Mouse (Mus musculus): ENCODE results near the gene Scnn1g. TPM values are rescaled to one million over a fixed set of nuclear protein-coding genes. Genes with fewer than 3 reads are reported as not detected.

Scnn1g gene
- 0.24 and 0.47 TPM in 2 replicates for polyA plus RNA-seq (2016; fragmentation: Nextera tagmentation; extraction: Ambion mirVana)

DNA sequence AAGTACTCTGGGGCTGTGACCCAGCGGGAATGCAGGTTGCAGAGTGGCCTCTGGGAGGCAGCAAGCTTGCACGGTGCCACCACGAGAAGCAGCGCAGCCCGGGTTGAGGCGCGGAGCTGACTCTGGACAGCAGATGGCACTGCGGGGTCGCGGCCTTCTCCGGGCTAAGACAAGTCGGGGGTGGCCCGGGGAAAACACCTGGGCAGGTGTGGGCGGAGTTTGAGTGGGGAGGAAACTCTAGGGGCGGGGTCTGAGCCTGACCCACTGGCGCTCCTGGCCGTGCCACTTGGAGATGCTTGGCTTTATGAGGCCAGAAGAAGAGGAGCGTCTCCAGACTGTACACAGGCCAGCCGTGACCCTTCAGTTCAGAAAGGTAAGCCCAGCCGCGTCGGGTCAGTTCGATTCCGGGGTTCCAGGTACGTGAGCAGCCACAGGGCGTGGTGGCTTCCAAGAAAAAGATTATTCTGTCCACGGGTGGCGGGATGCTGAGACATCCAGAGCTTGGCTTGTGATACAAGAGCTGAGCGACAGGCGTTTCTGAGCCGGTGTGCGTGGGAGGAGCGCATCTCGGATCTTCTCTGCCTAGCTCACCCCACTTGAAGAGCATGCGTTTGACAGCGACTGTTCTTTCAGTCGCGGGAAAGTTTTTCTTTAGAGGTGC lies at the start of gene Scnn1g:
Gene Scnn1g, plus strand, starts transcription at position 309 of the 661 bp plus-strand sequence.
- H3K36me3 ChIP-seq: no peaks in the 10 kb centered on the region
- H3K9me3 ChIP-seq: no peaks in the 10 kb centered on the region
- no peak within 1 kb of the TSS for H3K27ac ChIP-seq
- peaks cover 30% of the 10 kb centered on the region for H3K27me3 ChIP-seq
- H3K4me2 ChIP-seq (replicated peaks): peak within 1 kb of the TSS; percentile 50
- ATAC-seq (ENCODE audit: insufficient number of reproducible peaks, insufficient read depth, low FRiP score, low TSS enrichment): peak; percentile 81
- H3K4me3 ChIP-seq: peak within 1 kb of the TSS; percentile 31
- WGBS: under 1% methylated on average over 38 of the region's 38 CpGs
- peaks cover 7% of the 10 kb centered on the region; the same call in 1 of the 2 replicates for H3K4me1 ChIP-seq
- no peak within 1 kb of the TSS for H3K9ac ChIP-seq

DNA sequence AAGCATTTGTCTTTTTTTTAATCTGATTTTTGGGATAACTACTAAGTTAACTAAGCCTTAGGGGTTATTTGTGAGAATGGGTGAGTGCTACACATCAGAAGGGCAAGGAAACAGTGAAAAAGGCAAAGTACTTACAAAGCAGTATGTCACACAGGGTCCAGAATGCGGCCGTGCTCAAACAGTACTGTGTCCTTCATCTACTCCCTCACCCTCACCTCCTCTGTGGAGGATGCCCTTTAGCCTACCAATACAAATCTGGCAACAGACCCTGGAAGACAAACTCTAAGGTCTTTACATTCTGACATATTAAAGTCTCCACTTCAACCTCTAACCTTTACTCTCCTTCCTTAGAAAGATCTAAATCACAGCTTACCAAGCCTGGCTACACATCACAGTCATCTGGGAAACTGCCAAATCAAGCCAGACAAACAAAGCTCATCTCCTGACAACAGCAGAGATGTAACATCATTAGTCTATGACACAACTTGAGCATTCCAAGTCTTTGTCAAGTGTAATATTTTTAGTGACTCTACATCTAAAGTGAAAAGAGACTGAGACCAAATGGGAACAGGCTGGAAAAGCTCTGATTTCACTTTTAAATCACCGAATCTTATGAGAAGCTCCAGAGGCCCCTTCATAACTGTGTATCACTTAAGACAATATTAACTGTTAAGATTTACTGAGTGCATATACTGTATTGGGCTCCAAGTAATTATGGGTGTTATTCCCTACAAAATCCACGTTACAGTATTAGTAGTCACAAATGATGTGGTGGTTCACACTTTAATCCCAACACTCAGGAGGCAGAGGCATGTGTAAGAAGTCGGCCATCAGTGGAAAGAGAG lies 48.9 kb upstream of the Scnn1g start:
- Histone ChIP-seq H3K4me2 (replicated peaks) (no peak overlapping the region), H3K27ac (no peak overlapping the region), H3K9ac (no peak overlapping the region), H3K36me3 (no peaks in the 10 kb centered on the region), H3K9me3 (no peaks in the 10 kb centered on the region), H3K4me3 (no peak overlapping the region), H3K4me1 (no peaks in the 10 kb centered on the region), H3K27me3 (no peaks in the 10 kb centered on the region)
- no peak for ATAC-seq (ENCODE audit: insufficient number of reproducible peaks, insufficient read depth, low FRiP score, low TSS enrichment)
- 88% methylated on average over 5 of the region's 5 CpGs for WGBS

DNA sequence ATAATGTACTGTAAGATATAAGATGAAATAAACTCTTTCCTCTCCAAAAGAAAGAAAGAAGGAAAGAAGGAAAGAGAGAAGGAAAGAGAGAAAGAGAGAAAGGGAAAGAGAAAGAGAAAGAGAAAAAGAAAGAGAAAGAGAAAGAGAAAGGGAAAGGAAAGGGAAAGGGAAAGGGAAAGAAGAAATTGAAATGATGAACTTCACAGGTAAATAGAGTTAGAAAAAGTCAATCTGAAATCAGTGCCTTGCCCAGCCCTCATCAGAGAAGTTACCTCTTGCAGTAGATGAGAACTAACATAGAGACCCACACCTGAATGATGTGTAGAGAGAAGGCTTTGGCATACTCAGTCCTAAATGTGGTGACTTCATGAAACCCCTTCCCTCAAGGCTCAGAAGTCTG lies 44.9 kb upstream of the Scnn1g start:
- H3K9ac ChIP-seq: no peak overlapping the region
- H3K27ac ChIP-seq: no peak overlapping the region
- H3K4me1 ChIP-seq: no peaks in the 10 kb centered on the region
- no peaks in the 10 kb centered on the region for H3K36me3 ChIP-seq
- ATAC-seq (ENCODE audit: insufficient number of reproducible peaks, insufficient read depth, low FRiP score, low TSS enrichment): no peak
- H3K27me3 ChIP-seq: no peaks in the 10 kb centered on the region
- H3K9me3 ChIP-seq: no peaks in the 10 kb centered on the region
- H3K4me2 ChIP-seq (replicated peaks): no peak overlapping the region
- H3K4me3 ChIP-seq: no peak overlapping the region

DNA sequence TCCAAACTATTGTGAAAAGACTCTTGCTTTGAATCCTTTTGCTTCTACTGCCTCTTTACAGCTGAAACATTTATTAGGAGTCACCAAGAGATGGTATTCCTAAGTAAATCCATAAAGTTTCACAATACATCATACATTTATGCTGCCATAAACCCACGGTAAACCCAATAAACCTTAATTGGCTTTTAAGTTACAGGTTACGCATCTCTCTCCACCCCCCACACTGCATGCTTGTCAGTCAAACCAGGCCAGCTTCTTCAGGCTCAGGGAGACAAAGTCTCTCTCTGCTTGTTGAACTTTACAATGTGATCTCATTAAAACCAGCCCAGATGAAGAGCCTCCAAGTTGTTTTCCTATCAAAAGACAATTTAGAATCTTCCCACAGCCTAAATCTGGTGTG lies 42.5 kb upstream of the Scnn1g start:
- ATAC-seq (ENCODE audit: insufficient number of reproducible peaks, insufficient read depth, low FRiP score, low TSS enrichment): no peak
- no peak overlapping the region for H3K9ac ChIP-seq
- H3K27ac ChIP-seq: no peak overlapping the region
- H3K4me2 ChIP-seq (replicated peaks): no peak overlapping the region
- H3K9me3 ChIP-seq: no peaks in the 10 kb centered on the region
- no peak overlapping the region for H3K4me3 ChIP-seq
- H3K36me3 ChIP-seq: no peaks in the 10 kb centered on the region
- no peaks in the 10 kb centered on the region for H3K4me1 ChIP-seq
- 65% methylated on average over 2 of the region's 2 CpGs for WGBS
- H3K27me3 ChIP-seq: no peaks in the 10 kb centered on the region

DNA sequence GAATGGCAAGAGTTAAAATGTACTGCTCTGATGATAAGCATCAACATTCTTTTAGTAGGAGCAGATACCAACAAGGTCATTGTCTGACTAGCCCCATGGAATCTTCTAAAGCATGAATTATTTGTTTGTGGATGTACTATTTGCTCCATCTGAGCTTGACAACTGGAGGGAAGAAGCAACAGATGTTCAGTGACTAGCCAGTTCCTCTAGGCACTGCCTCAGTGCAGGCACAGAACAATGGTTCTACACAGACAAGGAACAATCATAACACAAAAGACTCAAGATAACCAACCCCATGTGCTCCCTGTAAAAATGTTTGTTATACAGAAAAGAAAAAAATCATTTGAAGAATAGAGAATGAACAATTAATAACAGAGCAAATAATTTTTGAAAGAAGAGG lies 37.1 kb upstream of the Scnn1g start:
- Histone ChIP-seq H3K27ac (no peak overlapping the region), H3K4me2 (replicated peaks) (no peak overlapping the region), H3K36me3 (no peaks in the 10 kb centered on the region; the same call in 1 of the 2 replicates), H3K9ac (no peak overlapping the region), H3K9me3 (no peaks in the 10 kb centered on the region), H3K27me3 (no peaks in the 10 kb centered on the region), H3K4me1 (peaks cover 7% of the 10 kb centered on the region), H3K4me3 (no peak overlapping the region)
- no peak for ATAC-seq (ENCODE audit: insufficient number of reproducible peaks, insufficient read depth, low FRiP score, low TSS enrichment)

DNA sequence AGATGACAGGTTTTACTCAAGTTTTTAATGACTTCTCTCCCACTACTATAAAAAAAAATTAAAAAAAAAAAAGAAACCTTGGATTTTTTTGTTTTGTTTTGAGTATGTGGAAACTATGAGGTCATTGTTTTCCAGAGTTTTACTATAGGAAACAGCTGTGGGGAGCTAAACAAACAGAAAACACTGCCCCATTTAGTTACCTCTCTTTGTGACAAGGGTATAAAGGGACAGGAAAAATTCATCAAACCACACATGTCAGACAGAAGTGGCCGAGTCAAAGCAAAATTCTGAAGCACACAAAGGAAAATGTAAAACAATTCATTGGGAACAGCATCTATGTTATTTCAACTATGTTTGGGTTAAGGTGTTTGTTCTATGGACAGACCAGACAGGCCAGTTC lies 36.7 kb upstream of the Scnn1g start:
- no peak for ATAC-seq (ENCODE audit: insufficient number of reproducible peaks, insufficient read depth, low FRiP score, low TSS enrichment)
- H3K27ac ChIP-seq: no peak overlapping the region
- WGBS: 36% methylated on average over 1 of the region's 1 CpGs

DNA sequence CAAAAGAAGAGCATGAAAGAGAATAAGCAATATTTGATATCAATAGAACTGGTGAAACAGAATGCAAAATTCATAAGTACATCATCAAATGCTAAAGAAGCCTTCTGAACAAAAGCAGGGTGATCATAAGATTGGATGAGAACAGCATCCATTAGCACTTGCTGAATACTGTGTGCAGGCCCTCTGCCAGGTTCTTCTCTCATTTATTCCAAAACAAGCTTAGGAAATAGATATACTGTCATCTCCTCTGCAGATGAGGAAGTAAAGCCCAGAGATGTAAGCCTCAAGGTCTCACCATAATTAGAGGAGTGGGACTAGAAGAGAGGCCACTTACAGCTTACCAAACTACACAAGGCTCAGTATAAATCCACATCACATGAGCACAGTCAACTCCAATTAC lies 35.1 kb upstream of the Scnn1g start:
- Histone ChIP-seq H3K4me3 (no peak overlapping the region), H3K27me3 (no peaks in the 10 kb centered on the region), H3K9ac (no peak overlapping the region), H3K36me3 (no peaks in the 10 kb centered on the region; the same call in 1 of the 2 replicates), H3K4me2 (replicated peaks) (no peak overlapping the region), H3K4me1 (peaks cover 13% of the 10 kb centered on the region), H3K27ac (no peak overlapping the region), H3K9me3 (no peaks in the 10 kb centered on the region)
- no peak for ATAC-seq (ENCODE audit: insufficient number of reproducible peaks, insufficient read depth, low FRiP score, low TSS enrichment)

More for the DNA sequence above, 36.7 kb upstream of the Scnn1g start:
- H3K9me3 ChIP-seq: no peaks in the 10 kb centered on the region
- H3K4me1 ChIP-seq: peaks cover 7% of the 10 kb centered on the region
- no peaks in the 10 kb centered on the region; the same call in 1 of the 2 replicates for H3K36me3 ChIP-seq
- no peak overlapping the region for H3K4me3 ChIP-seq
- H3K27me3 ChIP-seq: no peaks in the 10 kb centered on the region
- no peak overlapping the region for H3K9ac ChIP-seq
- no peak overlapping the region for H3K4me2 ChIP-seq (replicated peaks)

DNA sequence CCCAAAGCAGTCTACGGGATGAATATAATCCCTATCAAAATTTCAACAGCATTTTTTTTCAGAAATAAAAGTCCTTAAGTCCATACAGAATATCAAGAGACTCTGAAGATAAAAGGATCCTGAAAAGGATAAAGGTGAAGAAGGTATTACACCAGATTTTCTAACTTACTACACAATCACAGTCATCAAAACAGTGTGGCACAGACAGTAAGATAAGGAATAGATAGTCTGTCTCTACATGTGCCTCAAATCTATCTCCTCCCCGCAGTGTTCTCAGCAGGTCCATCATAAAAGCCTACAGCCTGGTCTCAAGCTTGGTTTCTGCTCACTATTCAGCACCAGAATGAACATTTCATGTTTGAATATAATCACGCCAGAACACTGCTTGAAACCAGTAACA lies 33.8 kb upstream of the Scnn1g start:
- Histone ChIP-seq H3K27me3 (no peaks in the 10 kb centered on the region), H3K4me3 (no peak overlapping the region), H3K4me1 (peaks cover 21% of the 10 kb centered on the region), H3K9me3 (no peaks in the 10 kb centered on the region), H3K36me3 (no peaks in the 10 kb centered on the region; the same call in 1 of the 2 replicates), H3K9ac (no peak overlapping the region), H3K27ac (no peak overlapping the region), H3K4me2 (replicated peaks) (no peak overlapping the region)
- WGBS: 93% methylated on average over 3 of the region's 3 CpGs
- no peak for ATAC-seq (ENCODE audit: insufficient number of reproducible peaks, insufficient read depth, low FRiP score, low TSS enrichment)

DNA sequence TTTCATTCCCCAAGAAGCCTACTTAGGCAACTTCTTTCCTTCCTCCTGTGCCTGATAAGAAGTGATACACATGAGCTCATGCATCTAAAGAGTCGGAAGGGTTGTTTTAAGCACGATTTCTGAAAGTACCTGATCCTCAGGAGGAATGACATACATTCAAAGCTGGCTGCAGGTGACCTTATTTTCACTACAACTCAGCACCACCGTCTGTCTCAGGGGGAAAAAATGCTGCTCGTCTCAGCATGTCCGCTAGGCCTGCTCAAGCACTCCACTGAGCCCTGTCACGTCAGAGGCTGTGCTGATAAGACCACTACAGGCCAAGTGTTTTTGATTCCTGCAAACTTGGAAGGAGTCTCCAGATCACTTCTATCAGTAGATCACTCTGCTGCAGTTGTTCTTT lies 32.3 kb upstream of the Scnn1g start:
- 60% methylated on average over 6 of the region's 6 CpGs for WGBS
- Histone ChIP-seq H3K27ac (no peak overlapping the region), H3K27me3 (no peaks in the 10 kb centered on the region), H3K9ac (no peak overlapping the region), H3K4me1 (peaks cover 27% of the 10 kb centered on the region), H3K9me3 (no peaks in the 10 kb centered on the region), H3K4me3 (no peak overlapping the region), H3K36me3 (no peaks in the 10 kb centered on the region; the same call in 1 of the 2 replicates), H3K4me2 (replicated peaks) (no peak overlapping the region)
- no peak for ATAC-seq (ENCODE audit: insufficient number of reproducible peaks, insufficient read depth, low FRiP score, low TSS enrichment)

DNA sequence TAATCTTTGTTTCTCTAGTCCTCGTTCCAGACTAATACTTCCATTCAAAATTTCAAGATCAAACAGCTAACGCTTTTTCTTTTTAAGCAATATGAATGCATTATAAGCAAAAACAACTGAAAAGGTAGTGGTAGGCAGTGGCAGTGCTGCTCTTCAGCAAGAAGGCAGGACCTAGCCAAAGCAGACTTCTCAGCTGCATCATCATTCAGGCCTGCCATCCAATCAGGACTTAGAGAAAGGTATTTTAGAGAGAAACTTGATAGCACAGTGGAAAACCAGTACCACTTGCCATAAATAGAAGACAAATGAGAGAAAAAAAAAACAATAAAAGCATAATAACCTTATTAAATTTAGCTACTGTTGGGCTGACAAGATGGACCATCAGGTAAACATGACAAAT lies 29.2 kb upstream of the Scnn1g start:
- Histone ChIP-seq H3K27ac (no peak overlapping the region), H3K9me3 (no peaks in the 10 kb centered on the region), H3K4me1 (peaks cover 20% of the 10 kb centered on the region), H3K27me3 (no peaks in the 10 kb centered on the region), H3K4me2 (replicated peaks) (peak overlapping the region; percentile 96; the same call in 1 of the 2 replicates), H3K36me3 (no peaks in the 10 kb centered on the region; the same call in 1 of the 2 replicates), H3K9ac (no peak overlapping the region), H3K4me3 (no peak overlapping the region)
- WGBS: 89% methylated on average over 2 of the region's 2 CpGs
- ATAC-seq (ENCODE audit: insufficient number of reproducible peaks, insufficient read depth, low FRiP score, low TSS enrichment): no peak

DNA sequence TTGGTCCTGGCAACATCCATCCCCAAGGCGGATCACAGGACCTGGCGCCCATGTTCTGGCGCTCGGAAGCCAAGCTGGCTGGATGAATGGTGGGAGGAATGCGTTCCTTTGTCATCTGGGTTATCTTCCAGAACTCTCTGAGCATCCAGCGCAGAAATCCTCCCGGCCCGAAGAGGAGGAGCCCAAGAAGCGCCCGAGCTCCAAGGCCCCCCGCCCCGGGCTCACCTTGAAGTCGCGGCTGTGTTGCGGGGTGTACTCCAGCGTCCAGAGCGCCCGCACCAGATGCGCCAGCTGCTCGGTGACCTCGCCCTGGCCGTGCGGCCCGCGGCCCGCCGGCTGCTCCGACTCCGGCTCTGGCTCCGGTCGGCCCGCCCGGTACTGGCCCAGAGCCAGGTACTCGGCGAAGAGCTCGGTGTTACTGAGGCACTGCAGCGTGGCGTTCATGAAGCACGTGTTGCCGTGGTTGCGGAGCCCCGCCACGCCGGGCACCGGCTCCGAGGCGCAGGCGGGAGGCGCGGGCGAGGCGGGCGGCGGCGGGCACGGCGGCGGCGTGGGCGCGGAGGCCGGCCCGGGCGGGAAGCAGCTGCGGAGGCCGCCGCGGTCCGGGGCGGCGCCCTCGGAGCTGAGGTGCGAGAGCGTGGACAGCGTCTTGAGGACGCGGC lies 27.7 kb upstream of the Scnn1g start:
- Histone ChIP-seq H3K27ac (peak overlapping the region; percentile 86), H3K9me3 (no peaks in the 10 kb centered on the region), H3K4me2 (replicated peaks) (peak overlapping the region; percentile 96), H3K9ac (peak overlapping the region; percentile 80), H3K27me3 (no peaks in the 10 kb centered on the region), H3K4me1 (peaks cover 20% of the 10 kb centered on the region), H3K4me3 (peak overlapping the region; percentile 78), H3K36me3 (no peaks in the 10 kb centered on the region; the same call in 1 of the 2 replicates)
- WGBS: under 1% methylated on average over 72 of the region's 77 CpGs
- peak; percentile 12 for ATAC-seq (ENCODE audit: insufficient number of reproducible peaks, insufficient read depth, low FRiP score, low TSS enrichment)

Data from embryonic facial prominence, embryonic 12.5 days (tissue).